Mouse (Mus musculus) forebrain, embryonic 10.5 days (tissue): ENCODE data around the gene Ptprd. TPM values are rescaled to one million over a fixed set of nuclear protein-coding genes. Genes with fewer than 3 reads are reported as not detected.
"Not testable (repeated sequence)": the region's sequence is repeated elsewhere in the genome, so short reads cannot be mapped to it uniquely, and the experiment has no call there.

ENCODE experiments used
- DNase-seq: peaks from one replicate; pipeline ENCODE4 v3.0.0-alpha.2; 2017; ENCODE audit warnings: low spot score; ENCODE audit errors: extremely low spot score
- H3K27ac ChIP-seq: fragments of 300-500 bp; sonication (generic); 2 replicates; pipeline ENCODE4 v1.5.1; 2016; ENCODE audit warnings: mild to moderate bottlenecking
- H3K27me3 ChIP-seq: fragments of 300-500 bp; sonication (generic); 2 replicates; pipeline ENCODE4 v1.6.1; 2016; ENCODE audit warnings: mild to moderate bottlenecking; ENCODE audit not compliant: poor library complexity, severe bottlenecking
- H3K36me3 ChIP-seq: fragments of 300-500 bp; sonication (generic); replicated peaks from 2 replicates; pipeline ENCODE4 v1.6.1; 2016; ENCODE audit warnings: mild to moderate bottlenecking, moderate library complexity
- H3K4me1 ChIP-seq: fragments of 300-500 bp; sonication (generic); 2 replicates; pipeline ENCODE4 v1.6.1; 2016
- H3K4me3 ChIP-seq: fragments of 300-500 bp; sonication (generic); 2 replicates; pipeline ENCODE4 v1.5.1; 2016; ENCODE audit warnings: mild to moderate bottlenecking, moderate library complexity
- H3K9me3 ChIP-seq: fragments of 300-500 bp; sonication (generic); 2 replicates; pipeline ENCODE4 v1.6.1; 2016; ENCODE audit warnings: mild to moderate bottlenecking, moderate library complexity
- WGBS: fragments of 180-500 bp; shearing (Covaris S2); methylation state at CpG from one replicate; pipeline ENCODE4 v1.1.7; 2016; 5-methylcytosine and 5-hydroxymethylcytosine counted together
- polyA plus RNA-seq: library from polyadenylated mRNA; unstranded; fragments of >200 nt; fragmentation: Nextera tagmentation; extraction: Ambion mirVana; gene quantifications from 2 replicates; pipeline ENCODE4 v1.2.1, GENCODE M21; 2016

The Ptprd gene
- polyA plus RNA-seq, 1 experiment from 2014 or later, result 12.2 TPM

- not testable (repeated sequence) for DNase-seq, H3K9me3 ChIP-seq, H3K4me3 ChIP-seq, H3K27me3 ChIP-seq, H3K4me1 ChIP-seq, H3K27ac ChIP-seq, H3K36me3 ChIP-seq
- 86% methylated on average over 1 of the region's 1 CpGs for WGBS
These were observed 414.4 kb downstream of the Ptprd start for GRCm38 (mm10) chr4:77797391-77797790.

GRCm38 (mm10) chr4:77777237-77777636, 434.5 kb downstream of the Ptprd start:
- Histone ChIP-seq H3K27ac (no peak overlapping the region), H3K4me3 (no peak overlapping the region), H3K4me1 (no peaks in the 10 kb centered on the region), H3K27me3 (no peaks in the 10 kb centered on the region), H3K9me3 (no peaks in the 10 kb centered on the region), H3K36me3 (no peaks in the 10 kb centered on the region)
- no peak for DNase-seq
- WGBS, result 86% methylated on average over 2 of the region's 2 CpGs

- no peaks in the 10 kb centered on the region for H3K36me3 ChIP-seq
- H3K27ac ChIP-seq, result no peak overlapping the region
- WGBS, result 73% methylated on average over 1 of the region's 1 CpGs
- H3K4me3 ChIP-seq, result no peak overlapping the region
- no peaks in the 10 kb centered on the region for H3K4me1 ChIP-seq
- DNase-seq, result no peak
- no peaks in the 10 kb centered on the region for H3K27me3 ChIP-seq
- H3K9me3 ChIP-seq, result no peaks in the 10 kb centered on the region
These were observed 448.0 kb downstream of the Ptprd start for GRCm38 (mm10) chr4:77763790-77764189.

GRCm38 (mm10) chr4:77743391-77743790, 468.4 kb downstream of the Ptprd start:
- Histone ChIP-seq H3K4me1 (no peaks in the 10 kb centered on the region), H3K4me3 (no peak overlapping the region), H3K27me3 (no peaks in the 10 kb centered on the region), H3K36me3 (no peaks in the 10 kb centered on the region), H3K27ac (no peak overlapping the region), H3K9me3 (no peaks in the 10 kb centered on the region)
- DNase-seq, result no peak
- 96% methylated on average over 2 of the region's 2 CpGs for WGBS

GRCm38 (mm10) chr4:77721908-77722307, 489.9 kb downstream of the Ptprd start:
- no peaks in the 10 kb centered on the region for H3K4me1 ChIP-seq
- WGBS, result 77% methylated on average over 6 of the region's 6 CpGs
- no peaks in the 10 kb centered on the region for H3K9me3 ChIP-seq
- no peak overlapping the region for H3K27ac ChIP-seq
- no peak for DNase-seq
- H3K27me3 ChIP-seq, result no peaks in the 10 kb centered on the region
- H3K4me3 ChIP-seq, result no peak overlapping the region
- H3K36me3 ChIP-seq, result no peaks in the 10 kb centered on the region

GRCm38 (mm10) chr4:77717792-77718191, 494.0 kb downstream of the Ptprd start:
- H3K4me3 ChIP-seq, result no peak overlapping the region
- WGBS, result 80% methylated on average over 2 of the region's 2 CpGs

GRCm38 (mm10) chr4:77710231-77710630, 501.5 kb downstream of the Ptprd start:
- H3K9me3 ChIP-seq, result no peaks in the 10 kb centered on the region
- H3K27ac ChIP-seq, result no peak overlapping the region
- no peaks in the 10 kb centered on the region for H3K36me3 ChIP-seq
- no peak overlapping the region for H3K4me3 ChIP-seq
- WGBS, result 75% methylated on average over 2 of the region's 2 CpGs
- H3K27me3 ChIP-seq, result no peaks in the 10 kb centered on the region
- DNase-seq, result no peak
- no peaks in the 10 kb centered on the region for H3K4me1 ChIP-seq

More at GRCm38 (mm10) chr4:77717792-77718191, 494.0 kb downstream of the Ptprd start:
- H3K27ac ChIP-seq, result no peak overlapping the region
- H3K36me3 ChIP-seq, result no peaks in the 10 kb centered on the region
- H3K27me3 ChIP-seq, result no peaks in the 10 kb centered on the region
- H3K9me3 ChIP-seq, result no peaks in the 10 kb centered on the region
- no peaks in the 10 kb centered on the region for H3K4me1 ChIP-seq
- DNase-seq, result no peak

- H3K27ac ChIP-seq, result no peak overlapping the region
- no peak overlapping the region for H3K4me3 ChIP-seq
- 81% methylated on average over 2 of the region's 2 CpGs for WGBS
These were observed 513.5 kb downstream of the Ptprd start for GRCm38 (mm10) chr4:77698294-77698693.

GRCm38 (mm10) chr4:77675798-77676197, 536.0 kb downstream of the Ptprd start:
- no peaks in the 10 kb centered on the region for H3K4me1 ChIP-seq
- H3K27ac ChIP-seq, result no peak overlapping the region
- no peaks in the 10 kb centered on the region for H3K36me3 ChIP-seq
- DNase-seq, result no peak
- 81% methylated on average over 1 of the region's 1 CpGs for WGBS
- H3K9me3 ChIP-seq, result no peaks in the 10 kb centered on the region
- no peak overlapping the region for H3K4me3 ChIP-seq
- no peaks in the 10 kb centered on the region for H3K27me3 ChIP-seq

More at GRCm38 (mm10) chr4:77698294-77698693, 513.5 kb downstream of the Ptprd start:
- Histone ChIP-seq H3K9me3 (no peaks in the 10 kb centered on the region), H3K36me3 (no peaks in the 10 kb centered on the region), H3K4me1 (no peaks in the 10 kb centered on the region), H3K27me3 (no peaks in the 10 kb centered on the region)
- DNase-seq, result no peak

- Histone ChIP-seq H3K27ac (no peak overlapping the region), H3K36me3 (no peaks in the 10 kb centered on the region), H3K9me3 (no peaks in the 10 kb centered on the region), H3K27me3 (no peaks in the 10 kb centered on the region), H3K4me1 (no peaks in the 10 kb centered on the region), H3K4me3 (no peak overlapping the region)
- 95% methylated on average over 2 of the region's 2 CpGs for WGBS
- DNase-seq, result no peak
These were observed 547.0 kb downstream of the Ptprd start for GRCm38 (mm10) chr4:77664761-77665160.

- no peak overlapping the region for H3K27ac ChIP-seq
- no peak overlapping the region for H3K4me3 ChIP-seq
- WGBS, result 90% methylated on average over 1 of the region's 1 CpGs
- no peak for DNase-seq
- no peaks in the 10 kb centered on the region for H3K9me3 ChIP-seq
- H3K4me1 ChIP-seq, result no peaks in the 10 kb centered on the region
- H3K27me3 ChIP-seq, result no peaks in the 10 kb centered on the region
- no peaks in the 10 kb centered on the region for H3K36me3 ChIP-seq
These were observed 549.5 kb downstream of the Ptprd start for GRCm38 (mm10) chr4:77662309-77662708.

- WGBS, result 88% methylated on average over 1 of the region's 1 CpGs
These were observed 556.1 kb downstream of the Ptprd start for GRCm38 (mm10) chr4:77655669-77656068.

GRCm38 (mm10) chr4:77649615-77650325, 562.0 kb downstream of the Ptprd start:
- Histone ChIP-seq H3K27me3 (no peaks in the 10 kb centered on the region), H3K9me3 (no peaks in the 10 kb centered on the region), H3K4me3 (no peak overlapping the region), H3K27ac (no peak overlapping the region), H3K4me1 (no peaks in the 10 kb centered on the region), H3K36me3 (no peaks in the 10 kb centered on the region)
- WGBS, result 87% methylated on average over 3 of the region's 3 CpGs
- DNase-seq, result no peak

More at GRCm38 (mm10) chr4:77655669-77656068, 556.1 kb downstream of the Ptprd start:
- Histone ChIP-seq H3K4me1 (no peaks in the 10 kb centered on the region), H3K27ac (no peak overlapping the region), H3K27me3 (no peaks in the 10 kb centered on the region), H3K36me3 (no peaks in the 10 kb centered on the region), H3K4me3 (no peak overlapping the region), H3K9me3 (no peaks in the 10 kb centered on the region)
- DNase-seq, result no peak
